Mouse (Mus musculus) heart, postnatal 0 days (tissue): ENCODE measurements around the gene Dennd4a.

Experiments
- CTCF ChIP-seq: IDR thresholded peaks from 2 replicates; pipeline ENCODE4 v1.5.1; 2016; ENCODE audit warnings: antibody characterized with exemption, control low read depth, low read depth
- EP300 ChIP-seq: IDR thresholded peaks from 2 replicates; pipeline ENCODE4 v1.6.1; 2016; ENCODE audit warnings: antibody characterized with exemption, low read depth

GRCm38 (mm10) chr9:64812475-64812860, 1.3 kb downstream of the Dennd4a start:
- TF ChIP-seq CTCF (no peak), EP300 (no peak)
